Mouse (Mus musculus): ENCODE results near the gene Efhd1.

DNA sequence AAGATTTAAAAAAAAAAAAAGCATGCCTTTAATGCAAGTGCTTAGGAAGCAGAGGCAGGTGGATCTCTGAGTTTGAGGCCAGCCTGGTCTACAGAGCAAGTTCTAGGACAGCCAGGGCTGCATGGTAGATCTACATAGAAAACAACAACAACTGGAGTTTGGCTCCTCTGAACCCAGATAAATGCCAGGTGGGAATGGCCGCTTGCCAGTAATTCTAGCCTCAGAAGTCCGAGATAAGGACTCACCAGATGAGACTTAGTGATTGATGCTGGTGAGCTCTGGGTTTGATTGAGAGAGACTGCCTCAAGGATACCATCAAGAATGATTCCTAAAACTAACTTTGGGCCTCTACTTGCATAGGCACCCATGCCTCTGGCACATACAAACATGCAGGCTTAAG, 86.4 kb downstream of the Efhd1 start:
- TF ChIP-seq POLR2A (IDR thresholded peaks at IDR 0.05; ENCODE audit: borderline replicate concordance, extremely low read depth, low read depth, low read length) (no peak), CTCF (IDR thresholded peaks at IDR 0.05; ENCODE audit: insufficient read depth, low read length) (no peak)

Data from lung, adult 2 months (tissue).